Mouse (Mus musculus) kidney, postnatal 36 days (tissue): ENCODE results near the gene L3mbtl4.

Experiments
- DNase-seq, 2 experiments: peaks; one replicate each; pipeline ENCODE4 v3.0.0; 2021 to 2022; ENCODE audit warnings: mixed read lengths in 2 of 2

L3mbtl4 gene

DNA sequence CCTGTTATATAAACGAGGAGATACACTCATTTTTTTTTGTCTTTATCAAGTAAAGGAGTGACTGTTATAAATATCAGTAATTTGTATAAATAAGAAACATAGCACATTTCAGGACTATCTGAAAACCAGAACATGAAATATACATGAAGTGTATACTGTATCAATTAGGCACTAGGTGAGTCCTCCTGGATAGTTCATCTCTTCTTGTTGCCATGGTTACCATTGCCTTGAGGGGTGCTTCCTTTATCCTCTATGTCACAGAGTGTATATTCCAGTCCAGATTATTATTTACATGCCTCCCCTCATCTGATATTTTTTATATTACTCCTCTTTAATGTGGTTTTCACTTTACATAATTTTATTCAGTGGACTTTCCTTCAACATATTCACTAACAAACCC lies 392.9 kb downstream of the L3mbtl4 start:
- DNase-seq = no peak

DNA sequence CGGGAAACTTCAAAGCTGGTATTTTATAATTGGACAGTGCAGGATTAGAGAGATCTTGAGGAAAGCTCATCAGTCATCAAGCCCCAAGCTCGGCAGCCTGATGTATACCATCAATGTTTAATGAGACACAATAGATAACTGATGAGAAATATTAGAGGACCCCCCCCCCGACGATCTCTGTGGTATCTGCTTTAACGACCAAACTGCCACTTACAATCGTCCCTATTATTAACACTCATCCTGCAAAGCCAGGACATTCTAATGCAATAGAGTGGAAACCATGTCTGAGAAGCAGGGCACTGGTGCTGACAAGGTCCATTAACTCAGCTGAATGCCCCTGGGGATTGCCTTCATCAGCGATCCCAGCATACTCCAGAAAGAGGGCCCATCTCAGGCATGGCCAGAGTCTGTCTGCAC lies 398.5 kb downstream of the L3mbtl4 start:
- no peak for DNase-seq

DNA sequence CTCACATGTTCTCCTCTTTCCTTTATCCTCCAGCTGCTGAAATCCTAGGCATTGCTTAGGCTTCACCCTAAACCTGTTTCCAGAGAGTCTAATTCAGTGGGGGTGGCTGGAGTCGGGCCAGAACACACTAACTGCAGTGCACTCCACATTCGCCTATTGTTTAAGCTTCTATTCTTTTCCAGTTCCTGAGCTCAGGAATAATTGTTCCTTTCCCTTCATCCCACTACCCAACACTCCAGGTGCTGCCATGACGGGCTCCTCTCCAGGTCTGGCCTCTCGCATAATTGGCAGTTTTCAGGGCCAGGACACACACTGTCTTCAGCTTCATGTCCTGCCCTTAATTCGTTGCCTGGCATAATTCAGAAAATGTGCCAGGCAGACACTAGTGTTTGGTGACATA lies 437.1 kb downstream of the L3mbtl4 start:
- DNase-seq = no peak

DNA sequence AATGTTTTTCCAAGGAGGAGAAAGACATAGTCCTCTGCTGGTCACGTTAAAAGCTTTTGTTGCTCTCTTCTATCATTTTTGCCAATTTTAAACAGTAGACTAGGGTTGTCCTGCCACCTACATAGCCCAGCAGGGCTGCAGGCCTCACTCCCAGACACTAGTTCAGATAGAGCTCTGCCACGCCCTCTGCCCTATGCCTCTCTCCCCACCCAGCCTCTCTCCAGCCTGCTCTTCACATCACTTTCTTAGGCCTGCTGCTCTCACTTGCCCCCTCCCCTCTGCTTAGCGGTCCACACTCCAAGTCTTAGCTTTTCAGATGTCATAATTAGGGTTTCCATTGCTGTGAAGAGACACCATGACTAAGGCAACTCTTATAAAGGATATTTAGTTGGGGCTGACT lies 437.8 kb downstream of the L3mbtl4 start:
- no peak for DNase-seq

DNA sequence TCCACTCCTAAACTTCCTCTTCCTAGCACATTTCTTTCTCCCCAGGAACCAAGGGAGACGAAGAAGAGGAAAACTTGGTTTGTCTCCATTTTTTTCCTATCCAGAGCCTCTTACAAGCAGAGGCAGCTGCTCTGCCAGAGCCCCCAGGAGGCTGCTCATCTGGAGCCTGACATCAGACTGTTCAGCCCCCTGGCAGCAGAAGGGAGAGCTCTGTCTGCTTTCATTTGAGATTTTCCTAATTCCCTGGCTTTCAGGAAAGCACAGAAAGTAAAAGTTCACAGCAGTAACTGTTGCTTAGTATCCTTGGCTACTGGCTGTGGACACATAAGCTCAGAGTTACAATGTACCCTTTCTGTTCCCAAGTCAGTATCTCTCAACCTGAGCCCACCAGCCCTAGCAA lies 474.7 kb downstream of the L3mbtl4 start:
- no peak for DNase-seq

DNA sequence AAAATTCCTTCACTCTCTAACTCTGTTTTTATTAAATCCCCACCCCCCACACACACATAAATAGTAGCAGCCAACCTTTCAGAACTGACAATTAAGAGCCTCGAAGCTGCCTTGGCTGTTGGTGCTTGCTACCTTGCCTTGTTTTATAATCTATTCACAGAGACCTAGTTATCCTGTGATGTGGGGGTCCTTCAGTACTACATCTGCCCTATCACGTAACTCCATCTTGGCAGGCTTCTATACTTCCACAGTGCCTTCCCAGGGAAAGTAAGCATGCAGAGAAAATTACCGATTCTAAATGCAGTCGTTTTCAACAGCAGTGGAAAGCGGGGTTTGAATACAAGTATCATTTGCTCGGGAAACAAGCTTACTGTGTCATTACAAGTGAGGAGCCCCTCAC lies 476.9 kb downstream of the L3mbtl4 start:
- no peak for DNase-seq

DNA sequence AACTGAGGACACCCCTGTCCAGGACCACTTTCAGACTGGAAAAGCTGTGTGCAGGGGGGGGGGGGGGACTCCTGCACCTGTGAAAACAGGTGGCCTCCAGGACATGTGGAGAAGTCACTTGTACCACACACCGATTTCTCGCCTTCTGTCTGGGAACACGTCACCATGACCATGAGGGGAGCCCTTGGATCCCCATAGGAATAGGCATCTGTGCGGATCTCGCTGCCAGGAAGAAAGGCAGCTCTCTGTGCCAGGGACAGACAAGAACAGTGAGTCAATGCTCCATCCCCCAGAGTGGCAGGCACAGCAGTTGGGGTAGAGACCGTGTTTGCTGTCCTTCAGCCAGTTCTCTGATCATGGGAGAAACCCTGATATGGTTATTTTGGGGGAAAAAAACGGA lies 479.5 kb downstream of the L3mbtl4 start:
- DNase-seq = no peak

DNA sequence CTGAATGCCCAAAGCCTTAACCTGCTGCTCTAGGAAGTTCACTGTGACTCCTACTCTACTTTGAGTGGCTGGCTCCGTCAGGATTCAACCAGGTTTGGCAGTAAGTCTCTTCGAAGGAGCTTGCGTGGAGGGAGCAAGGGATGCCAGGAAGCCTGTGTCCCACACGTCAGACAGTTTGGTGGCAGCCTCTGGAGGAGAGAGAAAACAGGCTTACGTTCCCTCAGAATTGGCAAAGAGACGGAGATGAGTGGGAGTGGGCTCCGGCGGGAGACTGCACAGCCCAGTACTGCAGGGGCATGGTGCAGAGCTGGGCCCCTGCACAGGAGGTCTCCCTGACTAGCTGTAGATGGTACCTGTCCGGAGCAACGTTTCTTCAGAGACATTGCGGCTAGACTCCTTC lies 481.2 kb downstream of the L3mbtl4 start:
- DNase-seq = no peak

DNA sequence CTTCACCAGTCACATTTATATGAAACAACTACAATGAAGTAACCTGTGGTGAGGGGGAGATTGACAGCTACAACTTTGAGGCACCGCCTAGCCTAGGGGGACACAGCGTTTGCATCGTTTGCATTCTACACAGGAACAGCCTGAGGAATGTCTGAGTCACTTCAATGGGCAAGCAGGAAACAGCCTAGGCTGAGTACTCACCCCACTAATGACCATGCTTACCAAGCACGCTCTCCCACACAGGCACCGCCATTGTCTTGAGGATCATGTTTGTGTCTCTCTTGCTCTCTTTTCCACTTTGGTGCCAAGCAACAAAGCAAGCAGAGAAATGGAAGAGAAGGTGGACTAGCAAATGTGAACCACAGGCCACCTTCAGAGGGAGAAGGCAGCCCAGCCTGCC lies 484.8 kb downstream of the L3mbtl4 start:
- no peak for DNase-seq

DNA sequence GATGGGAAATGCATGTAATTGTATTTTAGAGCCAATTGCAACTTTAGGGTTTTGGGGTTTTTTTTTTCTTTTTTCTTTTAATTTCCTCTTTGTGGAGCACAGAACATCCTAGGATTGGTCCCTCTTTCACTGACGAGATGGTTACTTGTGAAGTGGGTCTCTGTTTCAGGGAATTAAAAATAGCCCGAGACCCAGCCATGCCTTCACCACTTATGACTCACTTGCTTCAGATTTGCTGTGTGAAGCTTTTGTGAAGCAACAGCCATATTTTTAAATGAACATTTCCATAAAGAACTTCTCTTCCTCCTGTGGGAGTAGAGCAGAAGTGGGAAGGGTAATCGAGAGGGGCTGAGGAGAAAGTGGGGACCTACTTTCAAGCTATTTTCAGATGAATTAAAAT lies 485.3 kb downstream of the L3mbtl4 start:
- DNase-seq = no peak

DNA sequence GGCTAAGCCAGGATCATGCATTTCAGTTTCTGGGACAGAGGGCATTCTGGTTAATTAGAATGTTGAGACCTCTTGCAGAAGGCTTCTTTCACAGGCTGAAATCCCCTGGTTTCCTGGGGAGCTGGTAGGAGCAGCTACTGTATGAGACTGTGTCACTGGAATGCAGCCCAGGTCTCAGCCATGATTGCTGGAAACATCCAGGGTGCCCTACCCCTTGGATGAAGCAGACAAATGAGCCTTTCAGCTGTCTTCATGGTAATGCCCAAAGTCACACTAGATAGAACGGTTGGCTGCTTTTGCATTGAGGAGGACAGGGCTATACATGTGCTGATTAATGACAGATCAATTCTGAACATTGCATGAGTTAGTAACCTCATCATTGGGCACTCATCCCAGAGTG lies 486.4 kb downstream of the L3mbtl4 start:
- DNase-seq = no peak

DNA sequence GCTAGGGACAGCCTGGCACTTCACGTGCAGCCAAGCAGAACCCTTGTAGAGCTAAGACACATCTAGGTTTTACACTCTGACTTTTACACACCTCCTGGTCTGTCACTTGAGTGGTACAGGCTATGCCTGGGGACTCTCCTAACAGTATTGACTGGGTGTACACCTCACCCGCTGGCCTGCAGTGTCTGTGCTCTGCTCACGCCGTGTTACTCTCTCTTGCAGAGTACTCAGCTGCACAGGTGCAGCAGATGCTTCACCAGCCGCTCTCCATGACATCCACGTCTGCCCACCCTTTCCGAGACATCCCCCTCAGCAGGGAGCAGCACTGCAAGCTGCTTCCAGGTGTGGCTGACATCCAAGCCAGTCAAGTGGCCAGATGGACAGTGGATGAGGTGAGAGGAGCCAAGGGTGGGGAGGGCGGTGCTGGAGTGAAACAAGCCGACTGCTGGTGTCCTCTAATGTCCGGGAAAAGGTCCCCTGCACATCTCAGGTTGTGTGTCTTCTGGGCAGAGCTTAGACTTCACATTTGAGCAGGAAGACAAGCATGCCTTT lies 490.8 kb downstream of the L3mbtl4 start:
- no peak for DNase-seq

DNA sequence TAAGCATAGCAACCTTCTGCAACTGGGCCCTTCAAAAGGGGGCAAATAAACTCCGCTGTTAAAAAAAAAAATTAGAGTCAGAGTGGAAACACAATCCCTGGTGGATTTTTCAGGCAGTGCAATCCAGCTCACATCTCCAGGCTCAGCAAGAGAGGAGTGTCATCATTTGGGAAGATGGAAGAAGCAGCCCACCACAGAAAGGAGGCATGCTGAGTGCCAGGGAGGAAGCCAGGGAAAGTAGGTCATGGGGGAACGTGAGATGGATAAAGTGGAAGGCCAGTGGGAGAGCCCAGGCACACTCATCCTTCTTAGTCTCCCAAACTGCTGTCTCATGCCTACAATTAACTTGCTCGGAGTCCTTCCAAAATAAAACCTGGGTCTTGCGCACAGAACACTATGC lies 496.0 kb downstream of the L3mbtl4 start:
- DNase-seq = no peak

DNA sequence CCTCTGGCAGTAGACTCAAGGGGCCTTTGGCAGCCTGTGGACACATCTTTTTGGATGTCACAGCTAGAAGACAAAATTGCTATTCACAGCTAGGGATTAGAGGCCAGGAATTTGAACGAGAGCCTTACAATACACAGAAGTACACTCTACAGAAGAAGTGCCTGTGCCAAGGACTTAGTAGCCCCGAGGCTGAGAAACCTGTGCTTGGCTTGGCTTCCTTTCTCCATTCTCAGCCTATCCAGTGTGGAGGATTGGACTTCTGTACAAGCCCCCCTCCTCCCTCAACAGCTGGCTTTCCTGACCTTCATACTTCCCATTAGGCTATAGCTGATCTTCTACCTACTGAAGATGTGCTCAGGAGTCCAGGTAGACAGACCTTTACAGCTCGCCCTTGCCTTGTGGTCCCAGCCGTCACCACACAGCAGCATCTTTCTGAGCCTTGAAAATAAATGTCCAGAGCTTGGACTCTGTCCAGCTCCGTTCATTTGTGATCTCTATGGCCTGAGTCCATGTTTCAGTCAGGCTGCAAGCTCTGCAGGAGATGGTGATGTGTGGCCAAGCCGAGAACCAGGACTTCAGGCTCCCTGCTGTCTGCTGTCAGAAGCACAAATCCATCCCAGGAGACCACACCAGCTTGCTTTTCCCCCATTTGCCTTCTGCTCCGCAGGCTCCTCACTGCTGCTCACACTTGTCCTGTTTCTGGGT lies 497.6 kb downstream of the L3mbtl4 start:
- no peak for DNase-seq

DNA sequence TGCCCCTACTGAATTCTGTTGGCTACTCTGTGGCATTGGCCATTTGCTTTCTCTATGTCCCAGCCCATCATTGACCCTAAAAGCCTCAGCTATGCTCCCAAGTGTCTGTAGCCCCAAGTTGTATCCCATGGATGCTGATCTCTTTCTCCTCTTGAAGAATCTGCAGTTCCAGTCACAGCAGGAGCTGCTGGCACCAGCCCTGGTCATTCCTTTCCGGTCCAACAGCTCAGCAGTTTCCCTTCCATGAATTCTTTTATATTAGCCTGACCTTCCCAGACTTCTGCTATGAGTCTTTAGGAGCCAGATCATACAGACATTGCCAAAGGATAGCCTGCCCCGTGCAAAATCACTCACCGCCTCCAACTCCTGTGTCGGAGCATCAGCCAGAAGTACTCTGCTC lies 520.1 kb downstream of the L3mbtl4 start:
- DNase-seq = no peak

DNA sequence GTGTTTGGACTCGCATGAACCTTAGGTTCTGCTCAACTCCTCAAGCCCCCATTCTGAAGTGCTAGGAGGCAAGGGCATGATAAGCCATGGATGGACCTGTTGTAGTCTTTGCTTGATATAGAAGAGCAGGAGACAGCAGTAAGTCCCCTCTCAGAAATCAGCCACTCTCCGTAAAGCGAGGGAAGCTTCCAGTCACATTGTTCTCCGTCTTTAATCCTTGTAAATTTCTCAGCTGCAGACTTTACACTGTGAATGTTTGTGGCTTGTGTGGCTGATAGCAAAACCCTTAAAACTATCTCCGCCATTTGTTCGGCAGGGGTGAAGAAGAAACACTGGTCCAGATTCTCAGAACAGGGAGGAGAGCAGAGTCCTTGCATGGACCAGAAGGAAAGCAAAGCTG lies 552.7 kb downstream of the L3mbtl4 start, which contains the start of gene Tmem200c:
Gene Tmem200c (plus strand): TSS at position 301 of the 400 bp plus-strand sequence.
- no peak for DNase-seq
